Mouse (Mus musculus) CH12F3 (cell line): Measurements from ENCODE around the gene Asic2.

ENCODE experiments used
- in situ Hi-C: fragments of 300-500 bp; cut with MboI; formaldehyde crosslinking; loops from 2 replicates; pipeline ENCODE4 v1.14.3; 2020; ENCODE audit warnings: low sequenced_read_pairs

Asic2 gene

GRCm38 (mm10) chr11:81965653-81966625 lies 2.3 kb downstream of the Asic2 start:
- in situ Hi-C loops: no loop called here

- in situ Hi-C loops: no loop called here
These were observed 3.7 kb downstream of the Asic2 start for GRCm38 (mm10) chr11:81964561-81964960.

- in situ Hi-C loops: no loop called here
These were observed 13.9 kb downstream of the Asic2 start for GRCm38 (mm10) chr11:81954398-81954797.

GRCm38 (mm10) chr11:81948021-81948420 lies 20.2 kb downstream of the Asic2 start:
- in situ Hi-C loops: no loop called here

GRCm38 (mm10) chr11:81942167-81942566 lies 26.1 kb downstream of the Asic2 start:
- in situ Hi-C loops: no loop called here

GRCm38 (mm10) chr11:81940988-81941387 lies 27.3 kb downstream of the Asic2 start:
- in situ Hi-C loops: no loop called here

GRCm38 (mm10) chr11:81937516-81937915 lies 30.7 kb downstream of the Asic2 start:
- in situ Hi-C loops: no loop called here

- in situ Hi-C loops: no loop called here
These were observed 41.9 kb downstream of the Asic2 start for GRCm38 (mm10) chr11:81926393-81926792.

GRCm38 (mm10) chr11:81923626-81924025 lies 44.6 kb downstream of the Asic2 start:
- in situ Hi-C loops: no loop called here

GRCm38 (mm10) chr11:81923096-81923495 lies 45.2 kb downstream of the Asic2 start:
- in situ Hi-C loops: no loop called here

GRCm38 (mm10) chr11:81915501-81915900 lies 52.8 kb downstream of the Asic2 start:
- in situ Hi-C loops: no loop called here

- in situ Hi-C loops: no loop called here
These were observed 55.2 kb downstream of the Asic2 start for GRCm38 (mm10) chr11:81913071-81913470.

- in situ Hi-C loops: no loop called here
These were observed 58.8 kb downstream of the Asic2 start for GRCm38 (mm10) chr11:81909397-81909894.

GRCm38 (mm10) chr11:81908760-81909159 lies 59.5 kb downstream of the Asic2 start:
- in situ Hi-C loops: no loop called here

GRCm38 (mm10) chr11:81902318-81902717 lies 65.9 kb downstream of the Asic2 start:
- in situ Hi-C loops: no loop called here

- in situ Hi-C loops: no loop called here
These were observed 70.5 kb downstream of the Asic2 start for GRCm38 (mm10) chr11:81897547-81898354.

GRCm38 (mm10) chr11:81896511-81896910 lies 71.7 kb downstream of the Asic2 start:
- in situ Hi-C loops: no loop called here

- in situ Hi-C loops: no loop called here
These were observed 96.6 kb downstream of the Asic2 start for GRCm38 (mm10) chr11:81871506-81872213.

GRCm38 (mm10) chr11:81865661-81866382 lies 102.4 kb downstream of the Asic2 start:
- in situ Hi-C loops: no loop called here
